Mouse (Mus musculus) intestine, embryonic 16.5 days (tissue): ENCODE results near the gene Lrrc25. TPM values are rescaled to one million over a fixed set of nuclear protein-coding genes. Genes with fewer than 3 reads are reported as not detected.
A peak's percentile ranks its signal among the peaks of the same experiment; 100 is the strongest.
"Not testable (repeated sequence)": the region's sequence is repeated elsewhere in the genome, so short reads cannot be mapped to it uniquely, and the experiment has no call there.

Experiments
- ATAC-seq: fragments of 200-750 bp; cut with Nextera tagmentation; 2 replicates; pipeline ENCODE4 v1.8.0; 2017; ENCODE audit warnings: moderate TSS enrichment, moderate library complexity
- H3K27ac ChIP-seq: fragments of 300-500 bp; sonication (generic); 2 replicates; pipeline ENCODE4 v1.5.1; 2014; ENCODE audit warnings: mild to moderate bottlenecking, low read length
- H3K27me3 ChIP-seq: fragments of 300-500 bp; sonication (generic); replicated peaks from 2 replicates; pipeline ENCODE4 v1.6.1; 2014; ENCODE audit warnings: low read length, control low read depth, mixed read lengths; ENCODE audit not compliant: control insufficient read depth, insufficient read depth
- H3K36me3 ChIP-seq: fragments of 300-500 bp; sonication (generic); 2 replicates; pipeline ENCODE4 v1.6.1; 2014; ENCODE audit warnings: low read length, control low read depth; ENCODE audit not compliant: control insufficient read depth, insufficient read depth
- H3K4me1 ChIP-seq: fragments of 300-500 bp; sonication (generic); 2 replicates; pipeline ENCODE4 v1.6.1; 2014; ENCODE audit warnings: low read length, control low read depth, mixed read lengths; ENCODE audit not compliant: control insufficient read depth, insufficient read depth
- H3K4me2 ChIP-seq: fragments of 300-500 bp; sonication (generic); 2 replicates; pipeline ENCODE4 v1.6.1; 2014; ENCODE audit warnings: low read depth, low read length, control low read depth
- H3K4me3 ChIP-seq: fragments of 300-500 bp; sonication (generic); 2 replicates; pipeline ENCODE4 v1.5.1; 2014; ENCODE audit warnings: mild to moderate bottlenecking, low read length
- H3K9ac ChIP-seq: fragments of 300-500 bp; sonication (generic); 2 replicates; pipeline ENCODE4 v1.6.1; 2014; ENCODE audit warnings: low read depth, low read length
- H3K9me3 ChIP-seq: fragments of 300-500 bp; sonication (generic); 2 replicates; pipeline ENCODE4 v1.6.1; 2016; ENCODE audit warnings: low read length, control low read depth; ENCODE audit not compliant: control insufficient read depth
- WGBS: fragments of 180-500 bp; shearing (Covaris S2); extraction: QIAGEN DNeasy Blood & Tissue Kit; methylation state at CpG from one replicate; pipeline ENCODE4 v1.1.7; 2014; 5-methylcytosine and 5-hydroxymethylcytosine counted together
- polyA plus RNA-seq: library from polyadenylated mRNA; unstranded; fragments of >200 nt; fragmentation: Nextera tagmentation; extraction: Ambion mirVana; gene quantifications from 2 replicates; pipeline ENCODE4 v1.2.1, GENCODE M21; 2015

The Lrrc25 gene
- polyA plus RNA-seq, 1 experiment from 2014 or later = 3.0 TPM

DNA sequence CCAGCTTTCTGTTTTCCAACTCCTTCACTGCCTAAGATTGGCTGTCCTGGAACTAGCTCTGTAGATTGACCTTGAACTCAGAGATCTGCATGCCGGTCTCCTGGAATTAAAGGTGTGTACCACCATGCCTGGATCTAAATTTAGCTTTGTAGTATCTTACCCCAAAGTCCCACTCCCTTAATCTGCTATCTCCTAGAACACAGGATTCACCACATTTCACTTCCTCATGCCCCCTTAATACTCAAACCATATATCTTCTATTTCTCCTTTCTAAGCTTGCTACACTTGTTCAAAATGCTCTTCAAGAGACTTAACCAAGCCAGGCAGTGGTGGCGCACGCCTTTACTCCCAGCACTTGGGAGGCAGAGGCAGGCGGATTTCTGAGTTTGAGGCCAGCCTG is 28.0 kb upstream of the Lrrc25 start:
- not testable (repeated sequence) for H3K4me1 ChIP-seq, H3K27ac ChIP-seq, H3K27me3 ChIP-seq, H3K9me3 ChIP-seq, ATAC-seq, H3K9ac ChIP-seq, H3K4me3 ChIP-seq, H3K4me2 ChIP-seq
- peaks cover 24% of the 10 kb centered on the region for H3K36me3 ChIP-seq
- 89% methylated on average over 4 of the region's 4 CpGs for WGBS

DNA sequence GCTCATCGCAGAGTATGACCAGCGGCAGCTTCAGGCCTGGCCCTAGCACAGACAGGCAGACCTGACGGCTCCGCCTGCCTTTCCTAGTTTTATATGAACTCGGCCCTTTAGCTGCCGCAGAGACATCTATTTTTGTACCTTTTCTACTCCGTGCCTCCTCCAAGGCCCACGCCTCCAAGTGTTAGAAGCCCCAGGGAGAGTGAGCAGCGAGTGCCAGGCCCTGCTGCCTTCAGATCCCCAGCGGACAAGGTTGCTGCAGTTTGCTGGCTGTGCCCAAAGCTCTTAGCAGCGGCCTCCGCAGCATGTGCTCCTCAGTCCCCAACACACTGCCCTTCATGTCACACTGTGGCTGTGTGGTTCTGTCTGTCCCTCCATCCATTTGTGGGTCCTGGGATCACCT is 24.4 kb upstream of the Lrrc25 start:
- Histone ChIP-seq H3K4me1 (peaks cover 27% of the 10 kb centered on the region), H3K27me3 (no peaks in the 10 kb centered on the region), H3K27ac (no peak overlapping the region), H3K9ac (no peak overlapping the region), H3K9me3 (no peaks in the 10 kb centered on the region), H3K4me2 (no peak overlapping the region), H3K36me3 (peaks cover 12% of the 10 kb centered on the region), H3K4me3 (no peak overlapping the region)
- WGBS = 90% methylated on average over 12 of the region's 12 CpGs
- no peak for ATAC-seq

DNA sequence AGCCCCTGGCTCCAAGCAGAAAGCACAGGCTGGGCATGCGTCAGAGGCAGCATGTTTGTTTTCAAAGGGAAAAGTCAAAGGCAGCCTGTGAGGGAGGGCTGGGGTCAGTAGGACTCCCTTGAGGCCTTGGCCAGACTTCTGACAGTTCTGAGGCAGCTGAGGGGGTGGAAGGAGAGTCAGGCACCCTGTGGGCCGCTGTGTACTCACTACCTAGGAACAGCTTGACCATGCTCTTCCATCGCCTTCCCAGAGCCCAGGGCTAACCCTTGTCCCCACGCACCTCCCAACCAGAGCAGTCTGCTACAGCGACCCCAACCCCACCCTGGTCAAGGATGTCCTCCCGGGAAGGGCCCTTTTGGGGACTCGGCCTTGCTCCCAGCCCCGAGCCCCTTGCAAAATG is 22.8 kb upstream of the Lrrc25 start:
- Histone ChIP-seq H3K4me3 (no peak overlapping the region), H3K27me3 (no peaks in the 10 kb centered on the region), H3K36me3 (peaks cover 15% of the 10 kb centered on the region), H3K4me1 (peaks cover 42% of the 10 kb centered on the region), H3K4me2 (0 out of 2 replicates have a peak overlapping the region, but pooled peaks have one; percentile 90), H3K9ac (peak overlapping the region; percentile 75; the same call in 1 of the 2 replicates), H3K9me3 (no peaks in the 10 kb centered on the region), H3K27ac (peak overlapping the region; percentile 57)
- ATAC-seq = no peak
- 48% methylated on average over 8 of the region's 8 CpGs for WGBS

DNA sequence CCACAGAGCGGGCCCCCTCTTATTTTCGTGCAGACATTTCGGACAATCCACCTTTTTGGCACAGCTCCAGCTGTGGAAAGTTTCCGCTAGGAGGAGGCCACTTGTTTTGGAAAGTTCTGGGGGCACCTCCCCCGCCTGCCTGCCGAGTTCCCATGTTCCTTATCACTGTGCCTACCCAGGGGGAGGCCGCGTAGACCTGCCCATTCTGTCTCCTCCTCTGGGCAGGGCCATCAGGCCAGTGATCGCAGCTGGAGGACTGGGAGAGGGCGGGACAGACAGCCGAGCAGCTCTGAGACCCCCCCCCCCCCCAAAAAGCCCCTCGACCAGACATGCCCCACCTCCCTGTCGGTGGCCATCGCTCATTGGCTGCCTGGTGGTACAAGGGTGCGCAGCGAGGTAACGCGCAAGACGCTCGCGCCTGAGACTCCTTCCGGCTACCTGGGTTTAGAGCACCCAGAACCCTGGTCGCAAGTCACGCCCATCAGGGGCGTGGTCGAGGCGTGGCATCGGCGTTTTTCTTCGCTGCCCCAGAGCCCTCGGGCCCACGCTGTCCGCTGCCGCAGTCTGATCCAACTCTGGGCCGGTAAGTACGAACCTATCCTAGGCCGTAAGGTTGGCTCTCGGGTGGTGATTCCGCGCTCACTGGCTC is 21.9 kb upstream of the Lrrc25 start, which contains the start of gene Isyna1:
Gene Isyna1, plus strand, starts transcription at position 413 of the 649 bp plus-strand sequence.
- Histone ChIP-seq H3K9me3 (no peaks in the 10 kb centered on the region), H3K36me3 (peaks cover 15% of the 10 kb centered on the region), H3K9ac (peak within 1 kb of the TSS; percentile 75), H3K4me1 (peaks cover 51% of the 10 kb centered on the region), H3K4me3 (peak within 1 kb of the TSS; percentile 52), H3K27me3 (no peaks in the 10 kb centered on the region), H3K27ac (peak within 1 kb of the TSS; percentile 71), H3K4me2 (peak within 1 kb of the TSS; percentile 90)
- peak; percentile 91 for ATAC-seq
- 0% methylated on average over 39 of the region's 40 CpGs for WGBS

DNA sequence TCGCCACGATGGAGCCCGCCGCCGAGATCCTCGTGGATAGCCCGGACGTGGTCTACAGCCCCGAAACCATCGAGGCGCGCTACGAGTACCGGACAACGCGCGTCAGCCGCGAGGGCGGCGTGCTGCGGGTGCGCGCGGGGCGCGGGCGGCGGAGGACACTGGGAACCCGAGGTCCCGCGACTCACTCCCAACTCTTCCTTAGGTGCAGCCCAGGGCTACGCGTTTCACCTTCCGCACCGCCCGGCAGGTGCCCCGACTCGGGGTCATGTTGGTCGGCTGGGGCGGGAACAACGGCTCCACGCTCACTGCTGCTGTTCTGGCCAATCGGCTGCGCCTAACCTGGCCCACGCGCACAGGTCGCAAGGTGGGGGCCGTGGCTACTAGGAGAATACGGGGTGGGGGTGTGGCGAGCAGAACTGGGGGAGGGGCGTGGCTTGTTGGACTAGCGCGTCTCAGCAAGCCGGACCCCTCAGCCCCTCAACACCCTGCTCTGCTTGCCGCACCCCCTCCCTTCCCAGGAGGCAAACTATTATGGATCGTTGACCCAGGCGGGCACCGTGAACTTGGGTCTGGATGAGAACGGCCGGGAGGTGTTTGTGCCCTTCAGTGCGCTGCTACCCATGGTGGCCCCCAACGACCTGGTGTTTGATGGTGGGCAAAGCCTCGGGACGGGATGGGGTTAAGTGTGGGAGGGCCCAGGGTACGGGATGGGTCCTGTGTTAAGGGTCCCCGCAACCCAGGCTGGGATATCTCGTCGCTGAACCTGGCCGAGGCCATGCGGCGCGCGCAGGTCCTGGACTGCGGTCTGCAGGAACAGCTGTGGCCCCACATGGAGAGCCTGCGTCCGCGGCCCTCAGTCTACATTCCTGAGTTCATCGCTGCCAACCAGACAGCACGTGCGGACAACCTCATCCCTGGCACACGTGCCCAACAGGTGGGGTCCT is 21.1 kb upstream of the Lrrc25 start:
- peak overlapping the region; percentile 71 for H3K27ac ChIP-seq
- H3K4me2 ChIP-seq = peak overlapping the region; percentile 90
- 10% methylated on average over 81 of the region's 82 CpGs for WGBS
- H3K4me1 ChIP-seq = peaks cover 51% of the 10 kb centered on the region
- no peaks in the 10 kb centered on the region for H3K27me3 ChIP-seq
- ATAC-seq = peak; percentile 42
- peak overlapping the region; percentile 52 for H3K4me3 ChIP-seq
- peaks cover 15% of the 10 kb centered on the region for H3K36me3 ChIP-seq
- peak overlapping the region; percentile 75 for H3K9ac ChIP-seq
- no peaks in the 10 kb centered on the region for H3K9me3 ChIP-seq

DNA sequence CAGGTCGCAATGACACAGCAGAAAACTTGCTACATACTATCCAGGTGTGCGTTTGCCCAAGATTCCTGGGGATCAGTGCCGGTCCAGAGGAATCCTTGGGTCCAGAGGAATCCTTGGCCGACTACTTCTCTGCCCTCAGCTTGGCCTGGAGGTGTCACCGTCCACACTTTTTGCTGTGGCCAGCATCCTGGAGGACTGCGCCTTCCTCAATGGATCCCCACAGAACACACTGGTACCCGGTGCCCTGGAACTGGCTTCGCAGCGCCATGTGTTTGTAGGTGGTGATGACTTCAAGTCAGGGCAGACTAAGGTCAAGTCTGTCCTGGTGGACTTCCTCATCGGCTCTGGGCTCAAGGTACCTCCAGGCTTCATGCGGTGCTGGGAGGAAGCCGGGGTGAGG is 20.1 kb upstream of the Lrrc25 start:
- Histone ChIP-seq H3K9me3 (no peaks in the 10 kb centered on the region), H3K4me2 (no peak overlapping the region), H3K4me1 (peaks cover 58% of the 10 kb centered on the region), H3K9ac (no peak overlapping the region), H3K36me3 (peaks cover 11% of the 10 kb centered on the region), H3K27me3 (no peaks in the 10 kb centered on the region), H3K27ac (no peak overlapping the region), H3K4me3 (no peak overlapping the region)
- 95% methylated on average over 12 of the region's 12 CpGs for WGBS
- ATAC-seq = no peak

DNA sequence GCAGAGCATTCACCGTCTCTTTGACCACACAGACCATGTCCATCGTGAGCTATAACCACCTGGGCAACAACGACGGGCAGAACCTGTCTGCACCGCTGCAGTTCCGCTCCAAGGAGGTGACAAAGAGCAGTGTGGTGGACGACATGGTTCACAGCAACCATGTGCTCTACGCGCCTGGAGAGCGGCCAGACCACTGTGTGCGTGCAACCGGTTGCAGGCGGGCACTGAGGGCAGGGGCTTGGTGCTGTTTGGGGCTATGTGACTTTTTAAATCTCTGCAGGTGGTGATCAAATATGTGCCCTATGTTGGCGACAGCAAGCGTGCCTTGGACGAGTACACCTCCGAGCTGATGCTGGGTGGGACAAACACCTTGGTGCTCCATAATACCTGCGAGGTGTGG is 19.7 kb upstream of the Lrrc25 start:
- peaks cover 11% of the 10 kb centered on the region for H3K36me3 ChIP-seq
- ATAC-seq = no peak
- no peaks in the 10 kb centered on the region for H3K9me3 ChIP-seq
- peaks cover 62% of the 10 kb centered on the region for H3K4me1 ChIP-seq
- no peak overlapping the region for H3K27ac ChIP-seq
- H3K4me2 ChIP-seq = no peak overlapping the region
- H3K27me3 ChIP-seq = no peaks in the 10 kb centered on the region
- H3K9ac ChIP-seq = no peak overlapping the region
- 94% methylated on average over 18 of the region's 18 CpGs for WGBS
- no peak overlapping the region for H3K4me3 ChIP-seq

DNA sequence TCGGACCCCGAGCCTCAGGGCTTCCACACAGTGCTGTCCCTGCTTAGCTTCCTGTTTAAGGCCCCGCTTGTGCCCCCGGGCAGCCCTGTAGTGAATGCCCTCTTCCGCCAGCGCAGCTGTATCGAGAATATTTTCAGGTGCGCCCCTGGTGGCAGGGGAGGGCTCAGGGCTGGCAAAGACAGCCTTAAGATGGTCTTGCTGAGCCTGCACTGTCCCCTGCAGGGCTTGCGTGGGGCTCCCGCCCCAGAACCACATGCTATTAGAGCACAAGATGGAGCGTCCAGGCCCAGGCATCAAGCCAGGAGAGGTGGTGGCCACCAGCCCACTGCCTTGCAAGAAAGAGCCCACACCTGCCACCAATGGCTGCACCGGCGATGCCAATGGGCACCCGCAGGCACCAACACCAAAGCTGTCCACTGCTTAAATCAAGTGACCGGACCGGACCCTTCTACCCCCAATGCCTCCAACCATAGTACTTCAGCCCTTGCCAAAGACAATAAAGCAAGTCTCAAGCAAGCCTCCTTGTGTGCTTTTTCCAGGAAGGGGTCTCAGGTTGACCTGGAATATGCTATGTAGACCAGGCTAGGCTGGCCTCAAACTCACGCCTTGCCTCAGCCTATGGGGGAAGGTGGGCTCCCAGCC is 19.1 kb upstream of the Lrrc25 start:
- Histone ChIP-seq H3K4me3 (peak overlapping the region; percentile 47; the same call in 1 of the 2 replicates), H3K9me3 (no peaks in the 10 kb centered on the region), H3K27ac (no peak overlapping the region), H3K36me3 (peaks cover 11% of the 10 kb centered on the region), H3K4me2 (peak overlapping the region; percentile 77), H3K9ac (0 out of 2 replicates have a peak overlapping the region, but pooled peaks have one; percentile 70), H3K27me3 (no peaks in the 10 kb centered on the region), H3K4me1 (peaks cover 66% of the 10 kb centered on the region)
- WGBS = 89% methylated on average over 17 of the region's 17 CpGs
- no peak for ATAC-seq
